Mouse (Mus musculus): ENCODE results near the gene Ksr1. TPM values are rescaled to one million over a fixed set of nuclear protein-coding genes. Genes with fewer than 3 reads are reported as not detected.

Ksr1 gene
- polyA plus RNA-seq, 1 experiment from 2014 or later, result 3.3 TPM

DNA sequence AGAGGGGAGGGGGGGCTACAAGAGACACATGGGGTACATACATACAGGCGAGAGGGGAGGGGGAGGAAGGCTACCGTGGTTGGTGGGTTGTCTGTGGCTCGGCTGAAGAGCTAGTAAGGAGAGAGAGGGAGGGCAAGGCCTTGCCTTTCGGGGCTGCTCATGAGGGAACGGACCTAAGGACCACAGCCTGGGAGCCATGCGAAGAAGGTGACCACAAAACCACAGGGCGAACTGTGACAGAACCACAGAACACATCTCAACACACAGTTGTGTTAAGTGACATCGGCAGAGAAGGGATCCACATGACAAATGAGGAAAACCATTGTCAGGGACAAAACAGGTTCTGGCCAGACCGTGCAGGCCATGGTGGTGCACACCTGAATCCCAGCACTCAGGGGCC is 57.9 kb downstream of the Ksr1 start:
- 87% methylated on average over 9 of the region's 9 CpGs for WGBS
- H3K4me3 ChIP-seq (ENCODE audit: low read length), result no peak overlapping the region
- H3K4me1 ChIP-seq (ENCODE audit: control insufficient read depth, insufficient read depth, low read length), result peaks cover 45% of the 10 kb centered on the region
- no peak for ATAC-seq (replicated peaks; ENCODE audit: extremely low read depth, insufficient read depth, low FRiP score)
- H3K9me3 ChIP-seq (replicated peaks; ENCODE audit: control insufficient read depth, low read length), result no peaks in the 10 kb centered on the region
- H3K36me3 ChIP-seq (ENCODE audit: control insufficient read depth, insufficient read depth), result no peaks in the 10 kb centered on the region
- no peaks in the 10 kb centered on the region for H3K27me3 ChIP-seq (ENCODE audit: control insufficient read depth, insufficient read depth, low read length)
- no peak overlapping the region for H3K9ac ChIP-seq (ENCODE audit: low read length)
- H3K27ac ChIP-seq (ENCODE audit: low read length), result no peak overlapping the region
- H3K4me2 ChIP-seq (ENCODE audit: low read depth, low read length), result no peak overlapping the region

DNA sequence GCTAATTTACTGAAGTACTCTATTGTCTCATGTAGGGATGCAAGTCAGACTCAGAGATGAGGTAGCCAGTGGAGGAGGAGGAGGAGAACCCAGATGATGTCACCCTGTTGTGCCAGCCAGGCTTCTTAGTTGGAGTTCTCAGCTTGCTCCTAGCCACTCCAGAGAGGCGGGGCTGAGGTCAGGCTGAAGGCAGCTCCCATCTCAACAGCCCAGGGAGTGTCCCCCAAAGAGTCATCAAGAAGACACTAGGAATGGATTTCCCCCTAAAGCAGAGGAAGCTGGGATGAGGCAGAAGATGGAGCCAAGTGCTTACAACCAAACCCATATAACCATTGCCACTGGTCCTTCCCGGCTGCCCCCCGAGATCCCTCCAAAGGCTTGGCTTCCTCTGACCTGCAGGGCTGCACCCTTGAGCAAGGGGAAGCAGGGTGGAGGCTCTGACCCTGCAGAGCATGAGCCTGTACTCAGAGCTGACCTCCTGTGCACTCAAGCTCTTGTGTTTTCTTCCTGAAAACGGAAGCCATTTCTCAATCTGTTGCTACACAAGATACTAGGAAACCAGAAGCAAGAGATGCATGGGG is 58.4 kb downstream of the Ksr1 start:
- no peaks in the 10 kb centered on the region for H3K27me3 ChIP-seq (ENCODE audit: control insufficient read depth, insufficient read depth, low read length)
- H3K4me3 ChIP-seq (ENCODE audit: low read length), result no peak overlapping the region
- H3K27ac ChIP-seq (ENCODE audit: low read length), result no peak overlapping the region
- no peak overlapping the region for H3K4me2 ChIP-seq (ENCODE audit: low read depth, low read length)
- H3K36me3 ChIP-seq (ENCODE audit: control insufficient read depth, insufficient read depth), result no peaks in the 10 kb centered on the region
- 81% methylated on average over 4 of the region's 4 CpGs for WGBS
- no peak for ATAC-seq (replicated peaks; ENCODE audit: extremely low read depth, insufficient read depth, low FRiP score)
- no peak overlapping the region for H3K9ac ChIP-seq (ENCODE audit: low read length)
- no peaks in the 10 kb centered on the region for H3K9me3 ChIP-seq (replicated peaks; ENCODE audit: control insufficient read depth, low read length)
- peaks cover 45% of the 10 kb centered on the region for H3K4me1 ChIP-seq (ENCODE audit: control insufficient read depth, insufficient read depth, low read length)

DNA sequence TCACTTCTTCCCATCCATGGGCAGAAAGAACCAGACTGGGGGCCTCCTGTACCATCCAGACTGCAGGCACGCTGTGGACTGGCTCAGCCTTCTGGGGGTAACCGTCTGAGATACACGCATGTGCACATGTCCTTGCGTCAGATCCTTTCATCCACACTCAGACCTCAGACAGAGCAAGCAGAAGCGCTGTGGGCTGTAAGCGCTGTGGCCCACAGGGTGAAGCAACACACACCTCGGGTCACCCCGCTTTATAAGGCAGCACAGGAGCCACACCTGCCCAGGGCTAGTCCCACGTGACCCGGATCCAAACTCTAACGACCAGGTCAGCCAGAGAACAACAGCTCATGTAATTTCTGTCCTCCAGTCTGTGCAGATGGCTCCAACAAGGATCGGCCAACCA is 59.4 kb downstream of the Ksr1 start:
- no peak overlapping the region for H3K4me3 ChIP-seq (ENCODE audit: low read length)
- H3K27ac ChIP-seq (ENCODE audit: low read length), result no peak overlapping the region
- H3K9me3 ChIP-seq (replicated peaks; ENCODE audit: control insufficient read depth, low read length), result no peaks in the 10 kb centered on the region
- WGBS, result 89% methylated on average over 12 of the region's 12 CpGs
- no peak overlapping the region for H3K9ac ChIP-seq (ENCODE audit: low read length)
- no peak for ATAC-seq (replicated peaks; ENCODE audit: extremely low read depth, insufficient read depth, low FRiP score)
- no peak overlapping the region for H3K4me2 ChIP-seq (ENCODE audit: low read depth, low read length)
- no peaks in the 10 kb centered on the region for H3K27me3 ChIP-seq (ENCODE audit: control insufficient read depth, insufficient read depth, low read length)
- H3K4me1 ChIP-seq (ENCODE audit: control insufficient read depth, insufficient read depth, low read length), result peaks cover 46% of the 10 kb centered on the region
- no peaks in the 10 kb centered on the region for H3K36me3 ChIP-seq (ENCODE audit: control insufficient read depth, insufficient read depth)

DNA sequence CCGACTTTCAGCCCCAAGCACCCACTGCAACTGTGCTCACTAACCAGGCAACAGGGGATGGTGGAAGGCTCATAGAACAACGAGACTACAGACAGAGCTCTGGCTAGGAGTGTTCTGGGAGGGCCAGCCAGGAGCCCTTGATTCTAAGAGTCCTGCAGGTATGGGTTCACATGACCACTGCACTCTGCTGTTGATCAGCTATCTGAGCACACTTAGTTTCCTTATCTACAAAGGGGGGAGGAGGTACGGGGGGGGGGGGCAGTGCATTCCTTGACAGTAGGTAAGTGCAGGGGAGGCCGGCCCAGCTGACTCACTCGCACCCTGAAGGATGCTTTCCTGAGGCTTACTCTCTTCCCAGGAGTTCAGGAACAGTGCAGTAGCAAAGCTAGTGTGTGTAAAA is 61.1 kb downstream of the Ksr1 start:
- ATAC-seq (replicated peaks; ENCODE audit: extremely low read depth, insufficient read depth, low FRiP score), result no peak
- no peaks in the 10 kb centered on the region for H3K27me3 ChIP-seq (ENCODE audit: control insufficient read depth, insufficient read depth, low read length)
- H3K9me3 ChIP-seq (replicated peaks; ENCODE audit: control insufficient read depth, low read length), result no peaks in the 10 kb centered on the region
- H3K36me3 ChIP-seq (ENCODE audit: control insufficient read depth, insufficient read depth), result no peaks in the 10 kb centered on the region
- no peak overlapping the region for H3K4me3 ChIP-seq (ENCODE audit: low read length)
- H3K27ac ChIP-seq (ENCODE audit: low read length), result 0 out of 2 replicates have a peak overlapping the region, but pooled peaks have one; percentile 15
- WGBS, result 32% methylated on average over 5 of the region's 5 CpGs
- no peak overlapping the region for H3K4me2 ChIP-seq (ENCODE audit: low read depth, low read length)
- H3K9ac ChIP-seq (ENCODE audit: low read length), result no peak overlapping the region
- H3K4me1 ChIP-seq (ENCODE audit: control insufficient read depth, insufficient read depth, low read length), result peaks cover 62% of the 10 kb centered on the region

DNA sequence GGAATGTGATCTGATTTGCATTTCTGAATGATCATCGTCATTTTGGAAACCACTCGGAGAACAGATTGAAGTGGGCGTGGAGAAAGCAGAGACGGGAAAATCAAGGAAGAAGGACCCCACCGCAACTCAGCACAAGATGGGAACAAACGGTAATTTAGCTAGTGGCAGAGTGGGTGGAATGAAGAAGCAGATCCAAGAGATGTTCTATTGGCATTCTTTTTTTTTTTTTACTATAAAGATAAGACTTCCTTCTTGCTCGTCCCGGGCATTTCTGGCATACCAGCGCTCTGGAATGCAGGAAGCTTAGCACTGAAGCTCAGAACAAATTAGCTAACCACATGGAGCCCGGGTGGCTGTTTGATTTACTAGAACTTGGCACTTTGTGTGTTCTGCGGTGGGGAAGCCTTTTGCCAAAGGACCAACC is 63.2 kb downstream of the Ksr1 start:
- peak overlapping the region; percentile 53 for H3K9ac ChIP-seq (ENCODE audit: low read length)
- 30% methylated on average over 11 of the region's 11 CpGs for WGBS
- H3K4me2 ChIP-seq (ENCODE audit: low read depth, low read length), result peak overlapping the region; percentile 43
- H3K9me3 ChIP-seq (replicated peaks; ENCODE audit: control insufficient read depth, low read length), result no peaks in the 10 kb centered on the region
- H3K27me3 ChIP-seq (ENCODE audit: control insufficient read depth, insufficient read depth, low read length), result no peaks in the 10 kb centered on the region
- H3K4me3 ChIP-seq (ENCODE audit: low read length), result no peak overlapping the region
- peaks cover 52% of the 10 kb centered on the region for H3K4me1 ChIP-seq (ENCODE audit: control insufficient read depth, insufficient read depth, low read length)
- peak overlapping the region; percentile 86 for H3K27ac ChIP-seq (ENCODE audit: low read length)
- no peak for ATAC-seq (replicated peaks; ENCODE audit: extremely low read depth, insufficient read depth, low FRiP score)
- H3K36me3 ChIP-seq (ENCODE audit: control insufficient read depth, insufficient read depth), result no peaks in the 10 kb centered on the region

DNA sequence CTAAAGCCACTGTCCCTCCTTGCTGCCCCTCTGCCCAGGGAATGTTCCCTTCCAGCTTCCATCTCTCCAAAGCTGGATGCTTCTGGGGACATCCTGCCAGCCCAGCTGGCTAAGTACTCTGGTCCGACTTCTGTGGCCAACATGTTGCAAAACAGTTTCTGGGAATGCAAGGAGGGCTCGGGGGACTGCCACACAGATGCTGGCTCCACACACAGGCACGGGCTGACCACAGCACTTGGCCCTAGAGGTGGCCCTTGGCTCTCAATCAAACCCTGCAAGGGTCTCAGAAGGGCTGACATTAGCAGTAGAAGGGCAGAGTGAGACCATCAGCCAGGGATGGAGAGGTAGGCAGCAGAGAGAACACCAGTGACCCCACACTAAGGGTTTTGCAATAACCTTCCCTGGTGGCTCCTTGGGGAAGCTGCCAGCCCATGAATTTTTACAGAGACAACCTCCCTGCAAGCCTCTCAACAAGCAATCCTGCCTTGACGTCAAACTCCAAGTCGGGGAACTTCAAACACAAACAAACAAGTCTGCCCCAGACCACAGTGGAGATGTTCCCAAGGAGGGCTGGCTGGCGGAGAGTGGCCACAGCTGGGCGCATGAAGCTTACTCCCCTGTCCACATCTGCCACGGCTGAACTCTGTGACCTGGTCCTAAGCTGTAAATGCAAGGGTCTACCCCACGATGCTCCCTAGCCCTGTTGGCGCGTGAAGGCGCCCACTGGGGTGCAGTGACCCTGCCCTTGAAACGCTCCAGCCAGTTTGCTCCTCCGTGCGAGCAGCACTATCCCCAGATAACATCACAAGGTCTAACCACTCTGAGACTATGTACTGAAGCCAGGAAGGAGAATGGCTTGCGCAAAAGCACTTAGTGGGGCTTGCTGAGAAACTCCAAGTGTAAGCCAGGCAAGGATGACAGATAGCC is 65.0 kb downstream of the Ksr1 start:
- Histone ChIP-seq H3K27me3 (ENCODE audit: control insufficient read depth, insufficient read depth, low read length) (no peaks in the 10 kb centered on the region), H3K27ac (ENCODE audit: low read length) (peak overlapping the region; percentile 30), H3K9ac (ENCODE audit: low read length) (no peak overlapping the region), H3K4me1 (ENCODE audit: control insufficient read depth, insufficient read depth, low read length) (peaks cover 54% of the 10 kb centered on the region), H3K4me3 (ENCODE audit: low read length) (no peak overlapping the region), H3K36me3 (ENCODE audit: control insufficient read depth, insufficient read depth) (no peaks in the 10 kb centered on the region), H3K9me3 (replicated peaks; ENCODE audit: control insufficient read depth, low read length) (no peaks in the 10 kb centered on the region), H3K4me2 (ENCODE audit: low read depth, low read length) (no peak overlapping the region)
- ATAC-seq (replicated peaks; ENCODE audit: extremely low read depth, insufficient read depth, low FRiP score), result no peak
- 59% methylated on average over 16 of the region's 16 CpGs for WGBS

DNA sequence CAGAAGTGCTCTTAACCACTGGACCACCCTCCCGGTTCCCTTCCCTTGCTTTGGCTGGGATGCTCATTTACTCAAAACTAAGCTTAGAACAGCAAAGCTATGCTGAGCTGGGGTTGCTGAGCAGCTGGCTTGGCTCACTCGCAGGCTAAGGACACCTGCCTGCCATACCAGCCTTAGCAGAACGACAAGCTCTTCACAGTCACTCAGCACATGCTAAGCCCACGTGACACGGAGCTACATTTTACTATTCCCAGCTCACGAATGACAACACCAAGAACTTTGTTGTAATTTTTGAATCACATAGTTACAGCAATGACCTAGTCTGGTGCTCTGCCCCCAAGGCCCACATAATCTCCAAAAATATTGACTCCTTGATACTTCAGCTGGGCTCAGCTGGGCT is 66.1 kb downstream of the Ksr1 start:
- Histone ChIP-seq H3K27ac (ENCODE audit: low read length) (peak overlapping the region; percentile 37), H3K4me3 (ENCODE audit: low read length) (no peak overlapping the region), H3K9ac (ENCODE audit: low read length) (no peak overlapping the region), H3K4me1 (ENCODE audit: control insufficient read depth, insufficient read depth, low read length) (peaks cover 55% of the 10 kb centered on the region), H3K9me3 (replicated peaks; ENCODE audit: control insufficient read depth, low read length) (no peaks in the 10 kb centered on the region), H3K36me3 (ENCODE audit: control insufficient read depth, insufficient read depth) (no peaks in the 10 kb centered on the region), H3K27me3 (ENCODE audit: control insufficient read depth, insufficient read depth, low read length) (no peaks in the 10 kb centered on the region), H3K4me2 (ENCODE audit: low read depth, low read length) (no peak overlapping the region)
- WGBS, result 47% methylated on average over 6 of the region's 6 CpGs
- peak; percentile 64; the same call in 1 of the 2 replicates for ATAC-seq (replicated peaks; ENCODE audit: extremely low read depth, insufficient read depth, low FRiP score)

DNA sequence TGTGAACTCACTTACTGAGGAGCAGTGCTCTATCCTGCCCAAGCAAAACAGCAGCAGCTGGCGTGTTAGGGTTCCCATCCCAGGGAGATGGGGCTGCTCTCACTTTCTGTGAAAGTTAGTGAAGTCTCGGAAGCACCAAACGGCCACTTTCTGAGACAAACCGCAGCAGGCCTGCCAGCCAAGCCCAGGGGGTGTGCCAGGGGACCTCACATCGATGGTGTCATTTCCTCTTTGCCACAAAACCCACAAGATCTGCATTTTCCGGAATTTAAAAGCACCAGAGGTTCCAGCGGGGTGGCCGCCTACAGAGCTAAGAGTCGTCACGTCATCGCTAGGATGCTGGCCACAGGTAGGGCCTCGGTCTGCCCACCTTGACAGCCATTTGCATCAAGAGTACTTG is 69.7 kb downstream of the Ksr1 start:
- Histone ChIP-seq H3K36me3 (ENCODE audit: control insufficient read depth, insufficient read depth) (peaks cover 4% of the 10 kb centered on the region), H3K27ac (ENCODE audit: low read length) (no peak overlapping the region), H3K9me3 (replicated peaks; ENCODE audit: control insufficient read depth, low read length) (no peaks in the 10 kb centered on the region), H3K4me3 (ENCODE audit: low read length) (no peak overlapping the region), H3K4me2 (ENCODE audit: low read depth, low read length) (no peak overlapping the region), H3K27me3 (ENCODE audit: control insufficient read depth, insufficient read depth, low read length) (no peaks in the 10 kb centered on the region), H3K4me1 (ENCODE audit: control insufficient read depth, insufficient read depth, low read length) (peaks cover 37% of the 10 kb centered on the region), H3K9ac (ENCODE audit: low read length) (no peak overlapping the region)
- no peak for ATAC-seq (replicated peaks; ENCODE audit: extremely low read depth, insufficient read depth, low FRiP score)
- WGBS, result 75% methylated on average over 12 of the region's 12 CpGs

DNA sequence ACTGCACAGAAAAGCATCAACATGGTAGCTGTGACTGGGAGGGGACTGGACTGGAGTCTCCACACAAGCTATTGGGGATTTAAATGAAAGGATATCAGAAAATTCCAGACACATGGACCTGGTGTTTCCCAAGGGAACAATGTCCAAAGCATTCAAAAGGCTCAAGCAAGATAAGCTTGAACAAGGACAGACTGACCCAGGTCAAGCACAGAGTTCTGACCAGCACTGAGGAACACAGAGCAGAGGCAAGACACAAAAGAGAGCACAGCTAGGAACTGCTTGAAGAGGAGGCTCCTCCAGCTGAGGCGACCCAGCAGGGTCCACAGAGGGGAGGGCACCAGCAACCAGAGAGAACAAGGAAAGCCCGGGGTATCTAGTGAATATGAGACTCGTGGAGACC is 71.2 kb downstream of the Ksr1 start:
- Histone ChIP-seq H3K36me3 (ENCODE audit: control insufficient read depth, insufficient read depth) (peaks cover 4% of the 10 kb centered on the region), H3K4me2 (ENCODE audit: low read depth, low read length) (no peak overlapping the region), H3K9ac (ENCODE audit: low read length) (no peak overlapping the region), H3K4me3 (ENCODE audit: low read length) (no peak overlapping the region), H3K4me1 (ENCODE audit: control insufficient read depth, insufficient read depth, low read length) (peaks cover 37% of the 10 kb centered on the region), H3K27me3 (ENCODE audit: control insufficient read depth, insufficient read depth, low read length) (no peaks in the 10 kb centered on the region), H3K9me3 (replicated peaks; ENCODE audit: control insufficient read depth, low read length) (no peaks in the 10 kb centered on the region), H3K27ac (ENCODE audit: low read length) (no peak overlapping the region)
- no peak for ATAC-seq (replicated peaks; ENCODE audit: extremely low read depth, insufficient read depth, low FRiP score)
- 73% methylated on average over 3 of the region's 3 CpGs for WGBS

Measured in heart, embryonic 16.5 days (tissue).